Mouse (Mus musculus): ENCODE measurements around the gene Tas2r119. TPM values are rescaled to one million over a fixed set of nuclear protein-coding genes. Genes with fewer than 3 reads are reported as not detected.

Tas2r119 gene
- not detected in 2 replicates for polyA plus RNA-seq (2011; ENCODE audit: insufficient read length, low read depth, missing spikeins)

DNA sequence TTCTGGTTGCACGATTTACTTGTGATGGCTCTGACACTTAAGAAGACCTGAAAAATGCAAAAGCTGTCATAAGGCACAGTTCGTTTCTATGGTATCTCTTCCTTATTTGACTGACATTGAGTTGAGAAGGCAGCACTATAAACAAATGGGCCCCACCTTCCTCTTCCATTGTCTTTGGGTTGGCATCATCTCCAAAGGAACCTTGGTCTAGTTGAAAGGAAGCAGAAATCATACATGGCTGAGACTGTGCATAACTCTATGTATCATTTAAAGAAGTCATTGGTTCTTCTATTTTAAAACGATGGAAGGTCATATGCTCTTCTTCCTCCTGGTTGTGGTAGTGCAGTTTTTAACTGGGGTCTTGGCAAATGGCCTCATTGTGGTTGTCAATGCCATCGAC lies at the start of gene Tas2r119:
Tas2r119 (plus strand) TSS at position 301 of the 400 bp plus-strand sequence.
- Histone ChIP-seq H3K4me1 (ENCODE audit: control insufficient read depth, insufficient read depth, low read length) (no peaks in the 10 kb centered on the region), H3K4me3 (ENCODE audit: insufficient read depth, low read length) (no peak within 1 kb of the TSS), H3K27ac (ENCODE audit: insufficient read depth, low read length) (no peak within 1 kb of the TSS)
- no peak for TF ChIP-seq POLR2A (IDR thresholded peaks at IDR 0.05; ENCODE audit: low read depth, low read length)
- no peak for TF ChIP-seq CTCF (IDR thresholded peaks at IDR 0.05; ENCODE audit: borderline replicate concordance, insufficient read depth, low read length)

DNA sequence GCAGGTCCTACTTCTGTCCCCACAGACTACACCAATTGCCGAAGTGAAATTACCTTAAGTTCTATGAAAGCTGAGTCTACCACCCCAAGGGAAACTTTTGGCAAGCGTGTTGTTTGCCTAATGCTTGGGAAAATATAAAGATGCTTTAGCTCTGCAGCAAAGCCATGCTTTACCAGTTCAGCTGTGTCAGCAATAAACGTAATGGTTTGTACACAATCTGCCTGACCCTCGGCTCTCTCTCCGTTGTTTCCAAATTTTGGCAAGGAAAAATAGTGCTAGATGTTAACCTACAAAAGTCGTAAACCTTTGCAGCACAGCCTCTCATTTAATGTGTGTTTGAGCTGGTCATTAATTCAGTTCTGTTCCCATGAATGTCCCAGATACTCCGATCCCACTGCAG lies 44.8 kb upstream of the Tas2r119 start:
- Histone ChIP-seq H3K27ac (ENCODE audit: insufficient read depth, low read length) (no peak overlapping the region), H3K4me1 (ENCODE audit: control insufficient read depth, insufficient read depth, low read length) (0 out of 2 replicates have a peak, but pooled peaks cover 2% of the 10 kb centered on the region), H3K4me3 (ENCODE audit: insufficient read depth, low read length) (no peak overlapping the region)
- TF ChIP-seq CTCF (IDR thresholded peaks at IDR 0.05; ENCODE audit: borderline replicate concordance, insufficient read depth, low read length), result no peak
- no peak for TF ChIP-seq POLR2A (IDR thresholded peaks at IDR 0.05; ENCODE audit: low read depth, low read length)

GRCm38 (mm10) chr15:32141657-32142056 lies 35.4 kb upstream of the Tas2r119 start:
- TF ChIP-seq CTCF (IDR thresholded peaks at IDR 0.05; ENCODE audit: borderline replicate concordance, insufficient read depth, low read length) (no peak), POLR2A (IDR thresholded peaks at IDR 0.05; ENCODE audit: low read depth, low read length) (no peak)
- Histone ChIP-seq H3K27ac (ENCODE audit: insufficient read depth, low read length) (no peak overlapping the region), H3K4me1 (ENCODE audit: control insufficient read depth, insufficient read depth, low read length) (no peaks in the 10 kb centered on the region), H3K4me3 (ENCODE audit: insufficient read depth, low read length) (no peak overlapping the region)

- Histone ChIP-seq H3K27ac (ENCODE audit: insufficient read depth, low read length) (no peak overlapping the region), H3K4me3 (ENCODE audit: insufficient read depth, low read length) (no peak overlapping the region), H3K4me1 (ENCODE audit: control insufficient read depth, insufficient read depth, low read length) (no peaks in the 10 kb centered on the region; the same call in 1 of the 2 replicates)
- TF ChIP-seq POLR2A (IDR thresholded peaks at IDR 0.05; ENCODE audit: low read depth, low read length) (no peak), CTCF (IDR thresholded peaks at IDR 0.05; ENCODE audit: borderline replicate concordance, insufficient read depth, low read length) (no peak)
Observed at GRCm38 (mm10) chr15:32144269-32144668, 32.8 kb upstream of the Tas2r119 start.

DNA sequence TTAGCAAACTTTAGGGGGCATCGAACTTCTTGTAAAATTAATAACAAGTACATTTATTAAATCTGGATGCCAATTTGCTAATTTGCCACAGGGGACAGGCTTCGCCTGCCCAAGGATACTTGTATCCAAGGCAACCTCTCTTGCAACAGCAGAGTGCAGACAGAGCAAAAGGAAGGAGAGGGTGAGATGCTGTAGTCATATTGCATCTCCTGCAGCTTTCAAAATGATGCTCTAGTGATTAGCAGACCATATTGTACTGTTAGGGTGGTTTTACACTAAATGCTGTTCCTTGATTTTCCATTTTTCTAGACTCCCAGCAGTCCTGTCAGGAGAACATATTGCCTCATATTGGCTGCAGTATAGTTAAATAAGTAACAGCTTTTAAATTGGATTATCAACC lies 23.7 kb upstream of the Tas2r119 start:
- TF ChIP-seq CTCF (IDR thresholded peaks at IDR 0.05; ENCODE audit: borderline replicate concordance, insufficient read depth, low read length), result no peak
- TF ChIP-seq POLR2A (IDR thresholded peaks at IDR 0.05; ENCODE audit: low read depth, low read length), result no peak
- H3K4me3 ChIP-seq (ENCODE audit: insufficient read depth, low read length), result no peak overlapping the region
- peaks cover 3% of the 10 kb centered on the region for H3K4me1 ChIP-seq (ENCODE audit: control insufficient read depth, insufficient read depth, low read length)
- no peak overlapping the region for H3K27ac ChIP-seq (ENCODE audit: insufficient read depth, low read length)

DNA sequence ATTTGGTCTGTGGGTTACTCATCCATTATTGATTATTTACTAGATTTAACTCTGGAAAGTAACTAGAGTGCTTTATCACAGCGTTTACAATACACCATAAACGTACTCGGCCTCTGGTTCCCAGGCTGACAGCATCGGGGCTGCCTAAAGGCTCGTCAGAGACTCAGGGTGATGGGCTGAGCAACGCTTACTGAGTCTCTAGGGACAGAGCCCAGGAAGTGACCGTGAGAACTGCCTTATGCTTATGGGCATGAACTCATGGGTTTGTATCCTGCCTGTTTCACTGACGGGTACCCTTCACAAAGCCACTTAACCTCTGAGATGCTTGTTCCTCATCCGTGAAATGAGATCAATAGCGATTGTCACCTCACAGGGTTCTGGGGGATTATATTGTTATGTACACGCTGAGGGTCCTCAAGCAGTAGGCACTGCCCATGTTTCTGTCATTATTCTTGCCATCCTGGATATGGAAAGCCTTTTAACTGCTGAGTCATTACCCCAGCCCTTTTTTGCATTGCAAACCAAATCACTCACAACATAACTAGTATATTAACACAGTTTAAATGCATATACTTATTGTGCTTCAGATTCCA lies 23.1 kb upstream of the Tas2r119 start:
- no peak for TF ChIP-seq POLR2A (IDR thresholded peaks at IDR 0.05; ENCODE audit: low read depth, low read length)
- no peak for TF ChIP-seq CTCF (IDR thresholded peaks at IDR 0.05; ENCODE audit: borderline replicate concordance, insufficient read depth, low read length)
- Histone ChIP-seq H3K4me3 (ENCODE audit: insufficient read depth, low read length) (no peak overlapping the region), H3K4me1 (ENCODE audit: control insufficient read depth, insufficient read depth, low read length) (peaks cover 3% of the 10 kb centered on the region), H3K27ac (ENCODE audit: insufficient read depth, low read length) (no peak overlapping the region)

DNA sequence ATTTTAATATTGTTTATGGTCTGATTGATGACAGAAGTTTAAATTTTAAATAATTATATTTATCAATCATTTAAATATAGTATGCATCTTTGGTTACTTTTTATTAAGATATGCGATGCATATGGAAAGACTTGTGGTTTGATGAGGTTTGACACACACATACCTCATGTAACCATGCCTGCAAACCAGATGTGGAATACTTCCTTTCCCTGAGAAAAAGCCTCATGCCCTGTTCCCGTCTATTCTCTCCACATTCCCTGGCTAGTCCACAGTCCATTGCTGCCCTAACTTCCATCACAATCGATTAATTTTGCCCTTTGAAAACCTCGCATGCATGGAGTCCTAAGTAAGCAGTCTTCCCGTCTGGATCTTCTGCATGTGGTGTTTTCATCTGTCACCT lies 21.0 kb upstream of the Tas2r119 start:
- TF ChIP-seq CTCF (IDR thresholded peaks at IDR 0.05; ENCODE audit: borderline replicate concordance, insufficient read depth, low read length) (no peak), POLR2A (IDR thresholded peaks at IDR 0.05; ENCODE audit: low read depth, low read length) (no peak)
- peak overlapping the region; percentile 61 for H3K27ac ChIP-seq (ENCODE audit: insufficient read depth, low read length)
- no peak overlapping the region for H3K4me3 ChIP-seq (ENCODE audit: insufficient read depth, low read length)
- H3K4me1 ChIP-seq (ENCODE audit: control insufficient read depth, insufficient read depth, low read length), result peaks cover 3% of the 10 kb centered on the region; the same call in 1 of the 2 replicates

DNA sequence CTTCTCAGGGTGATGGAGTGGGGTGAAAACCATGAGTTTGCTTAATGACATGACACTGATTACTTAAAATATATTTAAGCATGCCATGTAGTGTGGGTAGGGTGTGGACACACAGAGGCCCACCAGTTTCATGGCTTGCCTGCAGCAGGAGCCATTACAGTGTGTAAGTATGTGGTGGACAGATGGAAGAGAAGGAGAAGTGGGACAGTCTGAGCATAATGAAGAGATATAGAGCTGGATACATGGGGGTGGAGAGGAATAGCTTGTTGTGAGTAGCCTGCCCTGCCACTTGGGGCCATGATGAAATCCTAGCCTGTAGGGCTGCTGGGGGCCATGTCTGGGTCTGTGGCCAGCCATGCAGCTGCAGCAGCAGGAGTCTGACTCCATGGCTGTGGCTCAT lies 16.8 kb upstream of the Tas2r119 start:
- Histone ChIP-seq H3K4me3 (ENCODE audit: insufficient read depth, low read length) (no peak overlapping the region), H3K27ac (ENCODE audit: insufficient read depth, low read length) (no peak overlapping the region), H3K4me1 (ENCODE audit: control insufficient read depth, insufficient read depth, low read length) (peaks cover 3% of the 10 kb centered on the region; the same call in 1 of the 2 replicates)
- no peak for TF ChIP-seq CTCF (IDR thresholded peaks at IDR 0.05; ENCODE audit: borderline replicate concordance, insufficient read depth, low read length)
- no peak for TF ChIP-seq POLR2A (IDR thresholded peaks at IDR 0.05; ENCODE audit: low read depth, low read length)

DNA sequence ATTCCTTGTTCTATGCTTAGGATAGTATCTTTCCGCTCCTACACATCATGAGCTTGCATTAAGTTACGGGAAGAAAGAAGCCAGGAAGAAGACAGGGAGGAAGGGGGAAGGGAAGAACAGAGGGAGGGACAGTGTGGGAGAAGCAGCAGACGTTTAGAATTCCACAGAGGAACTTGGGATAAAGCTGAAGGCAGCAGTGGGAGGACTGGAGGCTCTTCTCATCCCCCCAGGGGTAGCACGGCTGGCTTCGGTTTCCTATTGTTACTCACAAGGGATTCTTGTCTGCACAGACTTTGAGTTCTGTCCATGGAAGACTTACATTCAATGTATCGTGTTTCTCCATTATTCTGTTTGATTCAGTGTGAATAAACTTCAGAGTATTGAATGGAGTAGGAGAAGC lies 5.3 kb upstream of the Tas2r119 start:
- Histone ChIP-seq H3K4me3 (ENCODE audit: insufficient read depth, low read length) (no peak overlapping the region), H3K4me1 (ENCODE audit: control insufficient read depth, insufficient read depth, low read length) (no peaks in the 10 kb centered on the region), H3K27ac (ENCODE audit: insufficient read depth, low read length) (no peak overlapping the region)
- no peak for TF ChIP-seq CTCF (IDR thresholded peaks at IDR 0.05; ENCODE audit: borderline replicate concordance, insufficient read depth, low read length)
- no peak for TF ChIP-seq POLR2A (IDR thresholded peaks at IDR 0.05; ENCODE audit: low read depth, low read length)

DNA sequence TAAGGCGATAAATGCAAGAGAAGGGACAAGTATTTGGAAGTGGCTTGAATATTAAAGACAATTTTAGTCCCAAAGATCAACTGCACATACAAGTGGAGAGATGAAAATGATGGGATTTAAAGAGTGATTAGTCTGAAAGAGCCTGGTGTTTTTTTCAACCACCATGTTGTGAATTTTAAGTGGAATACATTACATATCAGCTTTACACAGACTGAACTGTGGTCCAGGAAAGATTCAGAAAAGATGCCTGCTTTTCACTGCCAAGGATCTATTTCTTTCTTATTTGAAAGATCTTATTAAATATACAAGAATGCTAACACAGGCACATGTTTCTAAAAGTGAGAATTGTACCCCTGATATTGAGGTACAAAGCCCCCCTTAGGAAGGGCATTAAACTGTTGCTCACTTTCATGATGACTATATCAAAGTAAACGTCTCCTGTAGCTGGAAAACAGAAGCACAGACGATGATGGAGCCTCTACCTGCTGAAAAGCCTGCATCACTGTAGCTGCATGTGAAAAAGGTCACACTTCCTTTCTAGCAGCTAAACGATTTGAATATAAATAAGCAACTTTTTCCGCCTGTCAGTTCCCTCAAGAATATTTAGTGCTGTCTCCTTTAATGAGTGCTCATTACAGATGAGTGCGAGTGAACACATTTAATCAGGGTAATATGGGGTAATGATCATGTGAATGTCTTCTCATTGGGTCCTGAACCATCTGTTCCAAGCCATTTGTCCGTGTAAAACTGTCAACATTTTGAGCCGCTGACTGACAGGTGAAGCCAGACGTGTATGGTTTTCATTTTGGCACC lies 4.7 kb upstream of the Tas2r119 start:
- no peak for TF ChIP-seq POLR2A (IDR thresholded peaks at IDR 0.05; ENCODE audit: low read depth, low read length)
- no peak for TF ChIP-seq CTCF (IDR thresholded peaks at IDR 0.05; ENCODE audit: borderline replicate concordance, insufficient read depth, low read length)
- H3K4me1 ChIP-seq (ENCODE audit: control insufficient read depth, insufficient read depth, low read length), result no peaks in the 10 kb centered on the region
- no peak overlapping the region for H3K27ac ChIP-seq (ENCODE audit: insufficient read depth, low read length)
- no peak overlapping the region for H3K4me3 ChIP-seq (ENCODE audit: insufficient read depth, low read length)

All from embryonic fibroblast, embryonic 13.5 days (primary cell).